Mouse (Mus musculus): ENCODE data around the gene Kcnt1. TPM values are rescaled to one million over a fixed set of nuclear protein-coding genes. Genes with fewer than 3 reads are reported as not detected.

Kcnt1 gene
- total and polyA plus RNA-seq, 3 experiments, result 0.04 TPM; not detected in 2

DNA sequence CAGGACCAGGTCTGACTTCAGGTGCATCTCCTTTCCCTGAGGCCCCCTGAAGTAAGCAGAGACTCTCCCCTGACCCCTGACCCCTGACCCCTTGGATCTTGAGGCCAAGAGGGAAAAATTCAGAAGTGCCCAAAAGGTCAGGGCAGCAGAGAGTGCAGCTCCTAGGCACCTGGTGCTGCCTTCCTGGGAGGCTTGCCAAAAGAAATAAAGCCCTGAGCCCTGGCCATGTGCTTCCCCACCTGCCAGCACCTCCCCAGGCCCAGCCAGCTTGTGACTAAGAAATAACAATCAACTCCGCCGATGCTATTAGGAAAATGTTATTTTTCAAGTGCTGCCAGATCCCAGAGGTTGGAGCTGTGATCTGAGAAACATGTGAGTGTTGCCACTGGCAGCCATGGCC, 1.5 kb upstream of the Kcnt1 start:
- dilution Hi-C loops (cut with MboI; ENCODE audit: extremely low pct_ligation_motif_present, extremely low pct_unique_long_range_greater_than_20kb, low sequenced_read_pairs), result no loop called here
- H3K4me3 ChIP-seq (replicated peaks in 1 of 3; ENCODE audit: low read depth in 2 of 3, low read length in 2 of 3, poor library complexity in 1 of 3), result no peak overlapping the region
- H3K27me3 ChIP-seq (replicated peaks), result peaks cover 72% of the 10 kb centered on the region
- in situ Hi-C loops (cut with MboI; ENCODE audit: low pct_ligation_motif_present, low pct_unique_long_range_greater_than_20kb, low sequenced_read_pairs), result no loop called here
- H3K9me3 ChIP-seq (replicated peaks; ENCODE audit: low read length), result peaks cover 3% of the 10 kb centered on the region
- H3K4me1 ChIP-seq (ENCODE audit: control insufficient read depth in 1 of 2, insufficient read depth in 2 of 2), result no peaks in the 10 kb centered on the region
- DNase-seq (ENCODE audit: extremely low read depth), result no peak
- no peak overlapping the region for H3K9ac ChIP-seq (ENCODE audit: insufficient read depth, low read depth)
- H3K79me2 ChIP-seq (replicated peaks; ENCODE audit: control insufficient read depth, extremely low read depth, insufficient read depth, poor library complexity, severe bottlenecking), result no peaks in the 10 kb centered on the region
- H3K27ac ChIP-seq (ENCODE audit: insufficient read depth, low read depth), result no peak overlapping the region
- no peak overlapping the region for H3K4me2 ChIP-seq (ENCODE audit: insufficient read depth, low read depth, poor library complexity, severe bottlenecking)
- H3K36me3 ChIP-seq (replicated peaks in 1 of 2; ENCODE audit: control insufficient read depth in 1 of 2, insufficient read depth in 1 of 2, low read length in 1 of 2), result no peaks in the 10 kb centered on the region
- TF ChIP-seq KAT2A (IDR thresholded peaks at IDR 0.05; ENCODE audit: insufficient replicate concordance, low read length) (no peak), ZMIZ1 (IDR thresholded peaks at IDR 0.05; ENCODE audit: low read depth, low read length) (no peak), POLR2AphosphoS2 (IDR thresholded peaks at IDR 0.05; ENCODE audit: low read depth, low read length) (no peak), E2F4 (IDR thresholded peaks at IDR 0.05; ENCODE audit: insufficient replicate concordance, low read depth, low read length) (no peak), PAX5 (IDR thresholded peaks at IDR 0.05; ENCODE audit: low read length) (no peak), TBP (conservative IDR thresholded peaks at IDR 0.05; ENCODE audit: low read depth, low read length) (no peak), MYC (IDR thresholded peaks at IDR 0.05; ENCODE audit: low read depth, low read length) (no peak), NELFE (IDR thresholded peaks at IDR 0.05; ENCODE audit: low read depth, low read length) (no peak)

DNA sequence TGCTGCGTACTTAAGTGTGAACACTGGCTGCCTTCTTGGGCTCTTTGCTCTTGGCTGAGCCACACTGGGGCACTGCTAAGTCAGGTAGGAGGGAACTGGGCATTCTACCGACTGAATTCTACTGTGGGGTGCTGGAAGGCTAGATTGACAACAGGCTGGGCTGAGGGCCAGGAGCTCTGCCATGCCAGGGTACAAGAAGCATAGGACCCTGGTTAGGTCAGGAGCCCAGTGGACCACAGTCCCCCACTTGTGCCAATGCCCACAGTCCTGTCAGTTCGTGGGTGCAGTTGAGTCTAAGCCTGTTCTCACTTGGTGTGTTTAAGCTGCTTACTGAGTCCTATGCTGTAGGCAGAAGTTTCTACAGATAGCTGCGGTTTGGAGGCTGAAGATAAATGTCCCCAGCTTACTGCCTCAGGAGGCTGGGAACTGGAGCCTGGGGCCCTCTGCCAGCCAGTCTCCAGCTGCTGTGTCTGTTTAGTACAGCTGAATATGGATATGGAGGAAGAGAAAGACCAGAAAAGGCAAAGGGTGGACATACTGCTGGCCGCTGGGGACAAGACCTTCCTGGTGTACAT, 751 bp upstream of the Kcnt1 start:
- TF ChIP-seq MXI1 (IDR thresholded peaks at IDR 0.05; ENCODE audit: low read depth, low read length) (no peak), KAT2A (IDR thresholded peaks at IDR 0.05; ENCODE audit: insufficient replicate concordance, low read length) (no peak), USF1 (IDR thresholded peaks at IDR 0.05; ENCODE audit: low read depth, low read length) (no peak), POLR2A (IDR thresholded peaks at IDR 0.05; ENCODE audit: low read depth, low read length) (no peak), MAZ (IDR thresholded peaks at IDR 0.05; ENCODE audit: low read depth, low read length) (no peak), TCF12 (IDR thresholded peaks at IDR 0.05; ENCODE audit: low read depth, low read length) (no peak), ZMIZ1 (IDR thresholded peaks at IDR 0.05; ENCODE audit: low read depth, low read length) (no peak), ZNF384 (IDR thresholded peaks at IDR 0.05; ENCODE audit: low read depth, low read length) (no peak), HCFC1 (IDR thresholded peaks at IDR 0.05; ENCODE audit: low read depth, low read length) (no peak), MYC (IDR thresholded peaks at IDR 0.05; ENCODE audit: low read depth, low read length) (no peak), ZC3H11A (IDR thresholded peaks at IDR 0.05; ENCODE audit: low read depth, low read length) (no peak), USF2 (conservative IDR thresholded peaks at IDR 0.05; ENCODE audit: low read depth, low read length) (no peak), EP300 (IDR thresholded peaks at IDR 0.05; ENCODE audit: low read length) (no peak)
- H3K27ac ChIP-seq (ENCODE audit: insufficient read depth, low read depth), result no peak overlapping the region
- DNase-seq (ENCODE audit: extremely low read depth), result no peak
- dilution Hi-C loops (cut with MboI; ENCODE audit: extremely low pct_ligation_motif_present, extremely low pct_unique_long_range_greater_than_20kb, low sequenced_read_pairs) (no loop called here), in situ Hi-C loops (cut with MboI; ENCODE audit: low pct_ligation_motif_present, low pct_unique_long_range_greater_than_20kb, low sequenced_read_pairs) (no loop called here)
- no peak overlapping the region for H3K4me2 ChIP-seq (ENCODE audit: insufficient read depth, low read depth, poor library complexity, severe bottlenecking)
- no peaks in the 10 kb centered on the region for H3K79me2 ChIP-seq (replicated peaks; ENCODE audit: control insufficient read depth, extremely low read depth, insufficient read depth, poor library complexity, severe bottlenecking)
- peaks cover 74% of the 10 kb centered on the region for H3K27me3 ChIP-seq (replicated peaks)
- no peaks in the 10 kb centered on the region for H3K4me1 ChIP-seq (ENCODE audit: control insufficient read depth in 1 of 2, insufficient read depth in 2 of 2)
- no peak overlapping the region for H3K4me3 ChIP-seq (replicated peaks in 1 of 3; ENCODE audit: low read depth in 2 of 3, low read length in 2 of 3, poor library complexity in 1 of 3)
- H3K9me3 ChIP-seq (replicated peaks; ENCODE audit: low read length), result no peaks in the 10 kb centered on the region
- H3K36me3 ChIP-seq (replicated peaks in 1 of 2; ENCODE audit: control insufficient read depth in 1 of 2, insufficient read depth in 1 of 2, low read length in 1 of 2), result no peaks in the 10 kb centered on the region
- no peak overlapping the region for H3K9ac ChIP-seq (ENCODE audit: insufficient read depth, low read depth)

Measured in CH12.LX (cell line).